Mouse (Mus musculus): Measurements from ENCODE around the gene Olfr299. TPM values are rescaled to one million over a fixed set of nuclear protein-coding genes. Genes with fewer than 3 reads are reported as not detected.

Gene Olfr299
- total RNA-seq (2023) = not detected

DNA sequence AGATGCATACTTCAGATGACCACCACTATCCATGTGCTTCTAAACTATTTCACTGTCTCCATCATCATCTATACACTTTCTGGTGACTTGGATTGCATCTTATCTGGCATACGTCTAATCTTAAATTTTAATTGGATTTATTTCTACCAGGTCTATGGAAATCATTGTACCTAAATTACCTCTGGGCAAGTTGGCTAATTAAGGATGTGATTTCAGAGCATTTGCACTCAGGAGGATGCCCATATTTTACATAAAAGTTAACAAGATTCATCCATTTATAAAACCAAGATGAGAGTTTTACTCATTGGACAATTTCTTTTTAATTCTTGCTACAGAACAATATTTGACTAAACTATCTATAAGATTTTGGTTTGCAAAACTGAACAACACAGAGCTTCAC, at the start of gene Olfr299:
Gene Olfr299 (plus strand): TSS at position 301 of the 400 bp plus-strand sequence.

DNA sequence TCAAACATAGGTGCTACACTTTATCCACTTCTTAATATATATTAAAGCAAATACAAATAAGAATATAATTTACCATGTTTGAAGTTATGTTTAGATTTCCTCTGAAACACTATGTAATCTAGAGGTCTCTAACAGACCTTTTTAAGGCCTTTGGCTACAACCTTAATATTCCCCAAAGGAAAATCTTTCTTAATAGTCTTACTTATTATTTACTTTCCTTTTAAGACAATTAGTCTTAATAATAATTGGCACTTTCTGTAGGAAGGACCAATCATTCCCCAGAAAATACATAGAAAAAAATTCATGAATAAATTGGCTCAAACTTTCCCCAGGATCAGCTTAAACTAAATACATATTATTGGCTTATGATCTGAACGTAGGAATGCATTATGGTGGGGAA, 32.7 kb downstream of the Olfr299 start, which contains the start of gene Olfr298:
Gene Olfr298 (minus strand): TSS at position 101 of the 400 bp plus-strand sequence.

Other genes with a start within 250 kb of the Olfr299 start
- not detected for gene Vmn2r76, start 213.6 kb upstream of the Olfr299 start, total RNA-seq (2023)
- gene Olfr310, start 182.7 kb upstream of the Olfr299 start, total RNA-seq (2023) = not detected
- gene Olfr309, start 146.2 kb upstream of the Olfr299 start, total RNA-seq (2023) = not detected
- gene Olfr308, start 134.3 kb upstream of the Olfr299 start, total RNA-seq (2023) = not detected
- gene Olfr307, start 122.3 kb upstream of the Olfr299 start, total RNA-seq (2023) = not detected
- not detected for gene Olfr305, start 93.0 kb upstream of the Olfr299 start, total RNA-seq (2023)
- not detected for gene Olfr304, start 73.3 kb upstream of the Olfr299 start, total RNA-seq (2023)
- not detected for gene Olfr303, start 62.1 kb upstream of the Olfr299 start, total RNA-seq (2023)
- not detected for gene Olfr301, start 56.1 kb upstream of the Olfr299 start, total RNA-seq (2023)
- not detected for gene Olfr298, start 32.6 kb downstream of the Olfr299 start, total RNA-seq (2023)
- gene Olfr297, start 60.0 kb downstream of the Olfr299 start, total RNA-seq (2023) = not detected
- gene Olfr295, start 123.9 kb downstream of the Olfr299 start, total RNA-seq (2023) = not detected
- not detected for gene Olfr294, start 156.7 kb downstream of the Olfr299 start, total RNA-seq (2023)
- not detected for gene Olfr293, start 189.1 kb downstream of the Olfr299 start, total RNA-seq (2023)
- not detected for gene Olfr292, start 228.4 kb downstream of the Olfr299 start, total RNA-seq (2023)